Mouse (Mus musculus) liver, adult 2 months (tissue): ENCODE measurements at regions not wholly inside any gene's neighbourhood (a gene's known extent, or its start where the extent isn't known, plus 50 kb on each side); places are given as distances from the start of the nearest gene placed in this dataset.

Experiments
- CTCF ChIP-seq: fragments of 200-500 bp; IDR thresholded peaks from 2 replicates; pipeline ENCODE4 v1.5.1; 2011; ENCODE audit warnings: low read depth, low read length, control low read depth
- POLR2A ChIP-seq: fragments of 200-500 bp; IDR thresholded peaks from 2 replicates; pipeline ENCODE4 v1.6.1; 2011; ENCODE audit warnings: low read length, control low read depth; ENCODE audit not compliant: insufficient read depth; ENCODE audit errors: extremely low read depth

DNA sequence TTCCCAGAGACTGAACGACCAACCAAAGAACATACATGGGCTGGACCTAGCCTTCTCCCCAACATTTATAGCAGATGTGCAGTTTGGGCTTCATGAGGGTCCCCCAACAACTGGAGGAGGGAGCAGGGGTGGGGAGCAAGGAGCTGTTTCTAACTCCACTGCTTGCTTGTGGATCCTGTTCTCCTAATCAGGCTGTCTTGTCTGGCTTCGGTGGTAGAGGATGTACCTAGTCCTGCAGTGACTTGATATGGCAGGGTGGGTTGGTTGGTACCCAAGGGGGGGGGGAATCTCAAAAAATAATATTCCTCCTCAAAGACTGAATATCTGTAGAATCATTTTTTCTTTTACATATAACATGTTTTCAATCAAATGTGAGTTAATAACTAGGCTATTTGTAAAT lies 168.3 kb upstream of the Jmjd1c start:
- TF ChIP-seq POLR2A = no peak
- TF ChIP-seq CTCF = no peak
